Mouse (Mus musculus): ENCODE results near the gene Tmem50b. TPM values are rescaled to one million over a fixed set of nuclear protein-coding genes. Genes with fewer than 3 reads are reported as not detected.
A peak's percentile ranks its signal among the peaks of the same experiment; 100 is the strongest.

The Tmem50b gene
- polyA plus RNA-seq, 2 experiments = 25.4 to 46.7 TPM

DNA sequence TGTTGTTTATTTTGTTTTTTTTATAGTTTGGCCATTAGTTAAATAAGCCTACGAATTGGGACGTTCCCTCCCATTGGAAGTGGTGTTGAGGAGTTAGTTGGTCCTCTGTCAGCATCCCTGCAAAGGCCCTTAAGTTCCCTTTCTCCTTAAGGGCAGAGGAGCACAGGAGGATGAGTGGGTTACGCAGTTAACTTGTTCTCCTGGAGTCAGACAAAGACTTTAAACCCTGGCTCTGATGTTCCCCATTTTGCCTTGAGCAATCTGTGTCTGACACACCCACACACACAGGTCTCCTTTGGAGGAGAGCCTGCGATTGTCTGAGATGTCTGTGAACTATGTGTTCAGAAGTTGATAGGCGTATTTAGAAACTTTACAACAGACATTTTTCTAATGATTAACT, 49.6 kb downstream of the Tmem50b start:
- Histone ChIP-seq H3K27me3 (ENCODE audit: control insufficient read depth, insufficient read depth, low read length) (no peaks in the 10 kb centered on the region), H3K4me1 (ENCODE audit: control insufficient read depth, insufficient read depth, low read length) (peaks cover 14% of the 10 kb centered on the region), H3K4me2 (replicated peaks; ENCODE audit: low read depth, low read length, severe bottlenecking) (peak overlapping the region; percentile 58), H3K9ac (ENCODE audit: low read depth, low read length, severe bottlenecking) (peak overlapping the region; percentile 91), H3K36me3 (ENCODE audit: control insufficient read depth, insufficient read depth, low read length) (0 out of 2 replicates have a peak, but pooled peaks cover 3% of the 10 kb centered on the region), H3K4me3 (replicated peaks; ENCODE audit: low read length) (peak overlapping the region; percentile 89), H3K27ac (replicated peaks; ENCODE audit: low read depth, low read length) (no peak overlapping the region), H3K9me3 (ENCODE audit: control insufficient read depth, low read length) (no peaks in the 10 kb centered on the region)
- DNase-seq (ENCODE audit: low spot score) (no peak), ATAC-seq (ENCODE audit: low FRiP score, low read depth) (no peak)
- TF ChIP-seq POLR2A (IDR thresholded peaks at IDR 0.05; ENCODE audit: borderline replicate concordance, extremely low read depth, insufficient read depth, insufficient read length) = no peak
- 29% methylated on average over 5 of the region's 5 CpGs for WGBS

DNA sequence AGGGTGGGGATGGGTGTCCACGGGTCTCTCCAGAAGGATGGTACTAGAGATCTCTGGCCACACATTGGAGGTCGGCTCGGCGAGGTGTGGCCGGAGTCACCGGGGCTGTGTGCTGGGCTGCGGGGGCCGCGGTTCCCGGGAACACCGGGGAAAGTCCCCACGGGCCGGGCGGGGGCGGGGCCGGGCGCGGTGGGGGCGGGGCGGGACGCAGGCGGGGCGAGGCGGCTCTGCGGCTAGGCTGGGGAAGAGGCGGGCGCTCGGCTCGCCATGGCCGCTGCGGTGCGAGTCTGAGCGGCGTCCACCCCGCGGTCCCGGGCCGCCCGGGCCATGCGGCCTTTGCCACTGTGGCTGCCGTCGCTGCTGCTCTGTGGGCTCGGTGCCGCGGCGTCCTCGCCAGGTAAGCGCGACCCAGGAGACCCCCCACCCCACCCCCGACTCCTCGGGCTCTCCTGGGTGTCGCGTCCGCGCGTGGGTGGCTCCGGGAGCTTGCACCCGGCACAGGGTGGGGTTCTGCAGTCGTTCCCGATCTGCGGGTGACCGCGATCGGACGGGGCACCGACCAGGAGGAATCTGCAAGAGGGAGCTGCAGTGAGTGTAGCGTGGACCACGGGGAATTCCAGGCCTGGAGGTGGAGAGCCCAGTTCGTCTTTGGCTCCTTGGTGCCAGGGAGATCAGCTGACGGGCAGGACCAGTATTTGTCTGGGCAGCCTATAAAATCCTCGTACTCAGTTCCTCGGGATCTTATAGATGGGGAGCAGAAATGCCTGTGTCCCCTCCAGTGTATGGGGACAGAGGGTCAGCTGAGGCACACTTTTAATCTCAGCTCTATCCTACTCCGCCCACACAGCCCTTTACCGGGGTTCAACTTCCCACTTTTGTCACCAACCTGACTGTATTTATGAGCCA, 50.5 kb downstream of the Tmem50b start, which contains the start of gene Ifngr2:
Ifngr2 (plus strand) TSS at position 237 of the 906 bp plus-strand sequence.
- H3K27me3 ChIP-seq (ENCODE audit: control insufficient read depth, insufficient read depth, low read length) = no peaks in the 10 kb centered on the region
- H3K9ac ChIP-seq (ENCODE audit: low read depth, low read length, severe bottlenecking) = peak within 1 kb of the TSS; percentile 91
- peak within 1 kb of the TSS; percentile 58 for H3K4me2 ChIP-seq (replicated peaks; ENCODE audit: low read depth, low read length, severe bottlenecking)
- H3K27ac ChIP-seq (replicated peaks; ENCODE audit: low read depth, low read length) = 0 out of 2 replicates have a peak within 1 kb of the TSS, but pooled peaks have one; percentile 10
- DNase-seq (ENCODE audit: low spot score) (no peak), ATAC-seq (ENCODE audit: low FRiP score, low read depth) (peak; percentile 91)
- no peaks in the 10 kb centered on the region for H3K9me3 ChIP-seq (ENCODE audit: control insufficient read depth, low read length)
- 0 out of 2 replicates have a peak, but pooled peaks cover 3% of the 10 kb centered on the region for H3K36me3 ChIP-seq (ENCODE audit: control insufficient read depth, insufficient read depth, low read length)
- H3K4me3 ChIP-seq (replicated peaks; ENCODE audit: low read length) = peak within 1 kb of the TSS; percentile 89
- H3K4me1 ChIP-seq (ENCODE audit: control insufficient read depth, insufficient read depth, low read length) = peaks cover 14% of the 10 kb centered on the region
- TF ChIP-seq POLR2A (IDR thresholded peaks at IDR 0.05; ENCODE audit: borderline replicate concordance, extremely low read depth, insufficient read depth, insufficient read length) = 0 out of 2 replicates have a peak, but pooled peaks have one; percentile 19
- WGBS = 5% methylated on average over 37 of the region's 74 CpGs

DNA sequence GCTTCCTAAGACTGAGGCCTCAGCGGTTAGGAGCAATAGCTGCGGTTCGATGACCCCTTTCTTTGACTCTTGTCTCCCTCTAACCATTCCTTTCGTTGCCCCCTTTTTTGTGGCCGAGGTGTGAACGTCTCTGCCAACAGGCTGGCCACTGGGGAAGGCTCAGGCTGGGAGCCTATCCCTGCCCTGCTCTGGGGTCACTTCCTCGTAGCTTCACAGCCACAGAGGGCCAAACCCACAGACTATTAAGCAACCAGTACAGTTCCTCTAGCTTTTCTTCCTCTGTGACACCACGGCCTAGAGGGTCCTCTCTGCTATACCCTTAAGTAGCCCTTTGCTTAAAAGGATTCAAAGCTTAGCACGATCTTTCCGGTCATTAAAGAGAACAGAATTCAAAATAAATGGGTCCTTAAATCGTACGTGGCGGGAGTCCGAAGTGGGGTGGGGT, 51.2 kb downstream of the Tmem50b start:
- no peak for DNase-seq (ENCODE audit: low spot score)
- no peaks in the 10 kb centered on the region for H3K27me3 ChIP-seq (ENCODE audit: control insufficient read depth, insufficient read depth, low read length)
- H3K27ac ChIP-seq (replicated peaks; ENCODE audit: low read depth, low read length) = no peak overlapping the region
- H3K9ac ChIP-seq (ENCODE audit: low read depth, low read length, severe bottlenecking) = peak overlapping the region; percentile 91
- 16% methylated on average over 14 of the region's 14 CpGs for WGBS
- no peaks in the 10 kb centered on the region for H3K9me3 ChIP-seq (ENCODE audit: control insufficient read depth, low read length)
- ATAC-seq (ENCODE audit: low FRiP score, low read depth) = peak; percentile 50; the same call in 1 of the 2 replicates
- 0 out of 2 replicates have a peak, but pooled peaks cover 3% of the 10 kb centered on the region for H3K36me3 ChIP-seq (ENCODE audit: control insufficient read depth, insufficient read depth, low read length)
- peak overlapping the region; percentile 58 for H3K4me2 ChIP-seq (replicated peaks; ENCODE audit: low read depth, low read length, severe bottlenecking)
- H3K4me1 ChIP-seq (ENCODE audit: control insufficient read depth, insufficient read depth, low read length) = peaks cover 14% of the 10 kb centered on the region
- TF ChIP-seq POLR2A (IDR thresholded peaks at IDR 0.05; ENCODE audit: borderline replicate concordance, extremely low read depth, insufficient read depth, insufficient read length) = no peak
- peak overlapping the region; percentile 89 for H3K4me3 ChIP-seq (replicated peaks; ENCODE audit: low read length)

DNA sequence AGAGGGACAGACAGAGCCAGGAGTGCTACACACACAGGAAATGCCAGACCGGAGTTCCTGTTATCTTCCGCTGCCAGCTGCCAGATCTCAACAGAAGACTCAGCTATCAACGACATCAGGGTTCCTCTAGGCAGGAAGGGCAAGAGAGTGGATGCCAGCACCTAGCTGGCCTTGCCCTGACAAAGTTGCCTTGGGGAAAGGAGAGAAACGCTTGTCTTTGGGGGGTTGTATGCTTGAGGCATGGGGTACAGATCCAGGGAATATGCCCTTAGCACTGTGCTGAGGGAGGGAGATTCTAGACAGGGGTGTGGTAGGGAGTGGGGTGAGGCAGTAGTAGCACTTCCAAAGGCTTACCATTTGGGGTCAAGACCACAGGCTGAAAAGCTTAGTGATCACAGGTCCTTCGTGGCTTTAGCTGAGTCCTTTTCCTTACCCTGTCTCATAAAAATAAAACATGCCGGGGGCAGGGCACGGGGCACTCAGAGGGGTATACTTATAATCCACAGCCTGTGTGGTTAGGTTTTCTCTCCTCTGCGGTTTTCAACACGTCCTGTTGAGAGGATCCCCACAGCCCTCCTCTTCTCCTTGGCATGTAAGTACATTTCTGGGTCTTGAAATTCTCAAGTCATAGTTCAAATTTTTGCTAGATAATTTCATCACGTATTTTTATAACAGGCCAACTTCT, 51.9 kb downstream of the Tmem50b start:
- Histone ChIP-seq H3K9me3 (ENCODE audit: control insufficient read depth, low read length) (no peaks in the 10 kb centered on the region), H3K9ac (ENCODE audit: low read depth, low read length, severe bottlenecking) (no peak overlapping the region), H3K27me3 (ENCODE audit: control insufficient read depth, insufficient read depth, low read length) (no peaks in the 10 kb centered on the region), H3K27ac (replicated peaks; ENCODE audit: low read depth, low read length) (no peak overlapping the region), H3K36me3 (ENCODE audit: control insufficient read depth, insufficient read depth, low read length) (0 out of 2 replicates have a peak, but pooled peaks cover 3% of the 10 kb centered on the region), H3K4me2 (replicated peaks; ENCODE audit: low read depth, low read length, severe bottlenecking) (no peak overlapping the region), H3K4me1 (ENCODE audit: control insufficient read depth, insufficient read depth, low read length) (peaks cover 14% of the 10 kb centered on the region), H3K4me3 (replicated peaks; ENCODE audit: low read length) (no peak overlapping the region)
- DNase-seq (ENCODE audit: low spot score) (no peak), ATAC-seq (ENCODE audit: low FRiP score, low read depth) (no peak)
- WGBS = 55% methylated on average over 10 of the region's 10 CpGs
- TF ChIP-seq POLR2A (IDR thresholded peaks at IDR 0.05; ENCODE audit: borderline replicate concordance, extremely low read depth, insufficient read depth, insufficient read length) = no peak

- TF ChIP-seq POLR2A (IDR thresholded peaks at IDR 0.05; ENCODE audit: borderline replicate concordance, extremely low read depth, insufficient read depth, insufficient read length) = no peak
- no peak overlapping the region for H3K4me3 ChIP-seq (replicated peaks; ENCODE audit: low read length)
- no peaks in the 10 kb centered on the region for H3K27me3 ChIP-seq (ENCODE audit: control insufficient read depth, insufficient read depth, low read length)
- no peak overlapping the region for H3K9ac ChIP-seq (ENCODE audit: low read depth, low read length, severe bottlenecking)
- H3K4me1 ChIP-seq (ENCODE audit: control insufficient read depth, insufficient read depth, low read length) = peaks cover 13% of the 10 kb centered on the region
- no peak overlapping the region for H3K4me2 ChIP-seq (replicated peaks; ENCODE audit: low read depth, low read length, severe bottlenecking)
- WGBS = 87% methylated on average over 1 of the region's 1 CpGs
- H3K27ac ChIP-seq (replicated peaks; ENCODE audit: low read depth, low read length) = no peak overlapping the region
- no peaks in the 10 kb centered on the region for H3K36me3 ChIP-seq (ENCODE audit: control insufficient read depth, insufficient read depth, low read length)
- DNase-seq (ENCODE audit: low spot score) = no peak
- ATAC-seq (ENCODE audit: low FRiP score, low read depth) = no peak
- H3K9me3 ChIP-seq (ENCODE audit: control insufficient read depth, low read length) = no peaks in the 10 kb centered on the region
Measured at GRCm38 (mm10) chr16:91543619-91544018, 54.0 kb downstream of the Tmem50b start.
